15 mouse cellular contexts compared by ENCODE assay signal in the genomic region with DNA sequence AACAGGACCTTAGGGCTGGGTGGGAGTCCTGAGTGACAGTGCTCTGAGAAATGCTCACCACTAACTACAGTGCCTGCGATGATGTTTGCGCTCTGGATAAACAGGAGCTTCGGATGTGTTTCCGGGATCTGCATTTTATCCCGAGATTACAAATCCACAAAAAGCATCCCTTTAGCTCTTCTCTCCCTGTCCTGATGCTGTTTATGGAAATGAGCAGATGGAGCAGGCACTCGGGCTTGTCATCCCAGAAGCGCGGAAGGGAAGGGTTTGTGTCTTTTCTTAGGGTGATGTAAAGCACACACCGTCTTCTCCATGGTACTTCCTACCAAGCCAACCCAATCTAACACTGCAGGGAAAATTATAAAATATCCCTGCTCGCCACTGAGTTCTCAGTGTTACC.
DNase-seq lines count a peak whose midpoint lies in the region; ATAC-seq and TF ChIP-seq lines count a peak whose summit lies in the region.
"Had no signal": no experiment of that assay in that cellular context is flagged by ENCODE, and none has a peak within 500 bp of the region (broad histone marks: within the 10 kb centered on the region; RNA-seq: fewer than 3 reads in every experiment).

No protein-coding gene starts in this region.

- H3K9me3 ChIP-seq in forebrain, embryonic 15.5 days: no peaks in the 10 kb centered on the region
- H3K9me3 ChIP-seq: limb, embryonic 10.5 days; megakaryocyte, embryonic 14.5 days had no signal

- peaks cover 30% of the 10 kb centered on the region for H3K4me1 ChIP-seq in forebrain, embryonic 15.5 days
- H3K4me1 ChIP-seq: megakaryocyte, embryonic 14.5 days had no signal

- H3K27me3 ChIP-seq in forebrain, embryonic 15.5 days: no peaks in the 10 kb centered on the region
- H3K27me3 ChIP-seq: megakaryocyte, embryonic 14.5 days had no signal

- 59% methylated on average over 10 of the region's 10 CpGs for WGBS in forebrain, embryonic 15.5 days

- H3K9ac ChIP-seq in forebrain, embryonic 15.5 days (replicated peaks): no peak overlapping the region; the same call in 1 of the 2 replicates

- no peak overlapping the region for H3K4me3 ChIP-seq in forebrain, embryonic 15.5 days
- peak overlapping the region; percentile 7; the same call in 1 of the 2 replicates for H3K4me3 ChIP-seq in left cerebral cortex, adult 2 months
- H3K4me3 ChIP-seq: limb, embryonic 10.5 days; megakaryocyte, embryonic 14.5 days had no signal

- peak overlapping the region; percentile 92 for H3K27ac ChIP-seq in forebrain, embryonic 15.5 days (replicated peaks)
- H3K27ac ChIP-seq in left cerebral cortex, adult 2 months: peak overlapping the region; percentile 44
- H3K27ac ChIP-seq: limb, embryonic 10.5 days had no signal

- intact Hi-C loops in left cerebral cortex, postnatal 4 days (cut with DNase I): no loop called here
- intact Hi-C loops in left cerebral cortex, adult 2 months (cut with DNase I): loop anchor here (1.0 to 10.0 kb wide), 5 partner anchors 20 to 823 kb away; no protein-coding TSS in a partner anchor
- intact Hi-C loops in gastrocnemius, postnatal 36 days (cut with DNase I): no loop called here

- peak overlapping the region; percentile 17 for H3K4me2 ChIP-seq in forebrain, embryonic 15.5 days (replicated peaks)

- 0 out of 2 replicates have a peak, but pooled peaks have one; percentile 12 for ATAC-seq in forebrain, embryonic 15.5 days (replicated peaks)
- ATAC-seq: CD4-positive, CD25-positive, alpha-beta regulatory T cell, adult 4 months had no signal

- H3K36me3 ChIP-seq in forebrain, embryonic 15.5 days: no peaks in the 10 kb centered on the region
- H3K36me3 ChIP-seq: limb, embryonic 10.5 days had no signal

- DNase-seq in left cerebral cortex, adult 11 months (ENCODE audit: low spot score): peak; percentile 37
- no peak for DNase-seq in left cerebral cortex, postnatal 4 days
- peak; percentile 33 to 38 for DNase-seq in left cerebral cortex, adult 2 months (ENCODE audit: extremely low spot score in 1 of 2, low spot score in 2 of 2)
- DNase-seq in right cerebral cortex, postnatal 10 days (ENCODE audit: low spot score in 2 of 2): peak; percentile 67 to 81
- no peak for DNase-seq in gastrocnemius, postnatal 36 days
- no peak for DNase-seq in gastrocnemius, adult 8-10 months (ENCODE audit: low spot score in 2 of 2)
- no peak for DNase-seq in lung, postnatal 14 days
- DNase-seq: heart, adult 11 months; heart, postnatal 14 days; kidney, adult 2 months; thymus, postnatal 25 days had no signal

- no peak for TF ChIP-seq CTCF in left cerebral cortex, adult 2 months (IDR thresholded peaks at IDR 0.05)

Comparison
In these comparisons a context has a peak if more than half of its experiments do, and no peak if none do; other contexts are left out.
1. DNase-seq: peak in left cerebral cortex, adult 11 months (single experiment), left cerebral cortex, adult 2 months (2 of 2) and right cerebral cortex, postnatal 10 days (2 of 2); none in left cerebral cortex, postnatal 4 days (single experiment), gastrocnemius, postnatal 36 days (0 of 2), gastrocnemius, adult 8-10 months (0 of 2) and lung, postnatal 14 days (single experiment).